Mouse (Mus musculus): ENCODE measurements around the gene Mpi. TPM values are rescaled to one million over a fixed set of nuclear protein-coding genes. Genes with fewer than 3 reads are reported as not detected.
A peak's percentile ranks its signal among the peaks of the same experiment; 100 is the strongest.

The Mpi gene
- polyA plus RNA-seq, 1 experiment from 2014 or later, result 67.5 TPM

GRCm38 (mm10) chr9:57523754-57524153 lies 28.8 kb downstream of the Mpi start:
- Histone ChIP-seq H3K4me1 (ENCODE audit: control insufficient read depth, insufficient read depth, low read length) (peaks cover 3% of the 10 kb centered on the region; the same call in 1 of the 2 replicates), H3K4me2 (no peak overlapping the region), H3K27me3 (ENCODE audit: control insufficient read depth, insufficient read depth, low read length) (no peaks in the 10 kb centered on the region), H3K4me3 (ENCODE audit: low read depth, low read length) (no peak overlapping the region), H3K36me3 (ENCODE audit: control insufficient read depth, insufficient read depth, low read length) (peaks cover 2% of the 10 kb centered on the region; the same call in 1 of the 2 replicates), H3K27ac (ENCODE audit: low read depth, low read length) (no peak overlapping the region), H3K9me3 (replicated peaks; ENCODE audit: control insufficient read depth, low read length) (0 out of 2 replicates have a peak, but pooled peaks cover under 1% of the 10 kb centered on the region), H3K9ac (ENCODE audit: low read depth, low read length) (no peak overlapping the region)
- ATAC-seq (replicated peaks; ENCODE audit: insufficient number of reproducible peaks, low FRiP score, low TSS enrichment), result no peak
- WGBS (ENCODE audit: insufficient replicate concordance), result 83% methylated on average over 1 of the region's 1 CpGs

- ATAC-seq (replicated peaks; ENCODE audit: insufficient number of reproducible peaks, low FRiP score, low TSS enrichment), result no peak
- Histone ChIP-seq H3K27ac (ENCODE audit: low read depth, low read length) (no peak overlapping the region), H3K9ac (ENCODE audit: low read depth, low read length) (no peak overlapping the region), H3K9me3 (replicated peaks; ENCODE audit: control insufficient read depth, low read length) (0 out of 2 replicates have a peak, but pooled peaks cover 2% of the 10 kb centered on the region), H3K4me1 (ENCODE audit: control insufficient read depth, insufficient read depth, low read length) (peaks cover 3% of the 10 kb centered on the region; the same call in 1 of the 2 replicates), H3K4me2 (peak overlapping the region; percentile 76), H3K27me3 (ENCODE audit: control insufficient read depth, insufficient read depth, low read length) (no peaks in the 10 kb centered on the region), H3K4me3 (ENCODE audit: low read depth, low read length) (peak overlapping the region; percentile 100), H3K36me3 (ENCODE audit: control insufficient read depth, insufficient read depth, low read length) (no peaks in the 10 kb centered on the region)
- WGBS (ENCODE audit: insufficient replicate concordance), result 64% methylated on average over 4 of the region's 4 CpGs
Observed at GRCm38 (mm10) chr9:57522861-57523246, 29.7 kb downstream of the Mpi start.

GRCm38 (mm10) chr9:57522114-57522860 lies 30.3 kb downstream of the Mpi start:
- H3K9me3 ChIP-seq (replicated peaks; ENCODE audit: control insufficient read depth, low read length), result 0 out of 2 replicates have a peak, but pooled peaks cover 2% of the 10 kb centered on the region
- peak overlapping the region; percentile 99 for H3K9ac ChIP-seq (ENCODE audit: low read depth, low read length)
- no peaks in the 10 kb centered on the region for H3K36me3 ChIP-seq (ENCODE audit: control insufficient read depth, insufficient read depth, low read length)
- H3K27me3 ChIP-seq (ENCODE audit: control insufficient read depth, insufficient read depth, low read length), result no peaks in the 10 kb centered on the region
- ATAC-seq (replicated peaks; ENCODE audit: insufficient number of reproducible peaks, low FRiP score, low TSS enrichment), result no peak
- peak overlapping the region; percentile 76 for H3K4me2 ChIP-seq
- WGBS (ENCODE audit: insufficient replicate concordance), result 26% methylated on average over 7 of the region's 7 CpGs
- H3K4me3 ChIP-seq (ENCODE audit: low read depth, low read length), result peak overlapping the region; percentile 100
- peaks cover 3% of the 10 kb centered on the region; the same call in 1 of the 2 replicates for H3K4me1 ChIP-seq (ENCODE audit: control insufficient read depth, insufficient read depth, low read length)
- H3K27ac ChIP-seq (ENCODE audit: low read depth, low read length), result peak overlapping the region; percentile 99

- WGBS (ENCODE audit: insufficient replicate concordance), result under 1% methylated on average over 95 of the region's 95 CpGs
- Histone ChIP-seq H3K36me3 (ENCODE audit: control insufficient read depth, insufficient read depth, low read length) (no peaks in the 10 kb centered on the region), H3K9me3 (replicated peaks; ENCODE audit: control insufficient read depth, low read length) (0 out of 2 replicates have a peak, but pooled peaks cover 2% of the 10 kb centered on the region), H3K9ac (ENCODE audit: low read depth, low read length) (peak within 1 kb of the TSS; percentile 99), H3K4me2 (peak within 1 kb of the TSS; percentile 76), H3K4me1 (ENCODE audit: control insufficient read depth, insufficient read depth, low read length) (peaks cover 3% of the 10 kb centered on the region; the same call in 1 of the 2 replicates), H3K27ac (ENCODE audit: low read depth, low read length) (peak within 1 kb of the TSS; percentile 99), H3K27me3 (ENCODE audit: control insufficient read depth, insufficient read depth, low read length) (no peaks in the 10 kb centered on the region), H3K4me3 (ENCODE audit: low read depth, low read length) (peak within 1 kb of the TSS; percentile 100)
- ATAC-seq (replicated peaks; ENCODE audit: insufficient number of reproducible peaks, low FRiP score, low TSS enrichment), result peak; percentile 95
Observed at GRCm38 (mm10) chr9:57521056-57521911, 31.3 kb downstream of the Mpi start, which contains the start of gene Cox5a. Gene Cox5a, plus strand, starts transcription at chr9:57521274.

GRCm38 (mm10) chr9:57520375-57521055 lies 32.0 kb downstream of the Mpi start:
- Histone ChIP-seq H3K4me3 (ENCODE audit: low read depth, low read length) (peak overlapping the region; percentile 100), H3K27me3 (ENCODE audit: control insufficient read depth, insufficient read depth, low read length) (no peaks in the 10 kb centered on the region), H3K9me3 (replicated peaks; ENCODE audit: control insufficient read depth, low read length) (0 out of 2 replicates have a peak, but pooled peaks cover 2% of the 10 kb centered on the region), H3K9ac (ENCODE audit: low read depth, low read length) (peak overlapping the region; percentile 99), H3K27ac (ENCODE audit: low read depth, low read length) (peak overlapping the region; percentile 99), H3K36me3 (ENCODE audit: control insufficient read depth, insufficient read depth, low read length) (no peaks in the 10 kb centered on the region), H3K4me1 (ENCODE audit: control insufficient read depth, insufficient read depth, low read length) (peaks cover 3% of the 10 kb centered on the region; the same call in 1 of the 2 replicates), H3K4me2 (peak overlapping the region; percentile 76)
- ATAC-seq (replicated peaks; ENCODE audit: insufficient number of reproducible peaks, low FRiP score, low TSS enrichment), result no peak
- WGBS (ENCODE audit: insufficient replicate concordance), result 27% methylated on average over 16 of the region's 16 CpGs

GRCm38 (mm10) chr9:57517113-57517512 lies 35.5 kb downstream of the Mpi start:
- Histone ChIP-seq H3K27me3 (ENCODE audit: control insufficient read depth, insufficient read depth, low read length) (no peaks in the 10 kb centered on the region), H3K27ac (ENCODE audit: low read depth, low read length) (no peak overlapping the region), H3K4me1 (ENCODE audit: control insufficient read depth, insufficient read depth, low read length) (no peaks in the 10 kb centered on the region), H3K4me3 (ENCODE audit: low read depth, low read length) (no peak overlapping the region), H3K4me2 (no peak overlapping the region), H3K9me3 (replicated peaks; ENCODE audit: control insufficient read depth, low read length) (0 out of 2 replicates have a peak, but pooled peaks cover 2% of the 10 kb centered on the region), H3K9ac (ENCODE audit: low read depth, low read length) (no peak overlapping the region), H3K36me3 (ENCODE audit: control insufficient read depth, insufficient read depth, low read length) (no peaks in the 10 kb centered on the region)
- ATAC-seq (replicated peaks; ENCODE audit: insufficient number of reproducible peaks, low FRiP score, low TSS enrichment), result no peak
- WGBS (ENCODE audit: insufficient replicate concordance), result 10% methylated on average over 3 of the region's 3 CpGs

GRCm38 (mm10) chr9:57510577-57510976 lies 42.0 kb downstream of the Mpi start:
- Histone ChIP-seq H3K4me3 (ENCODE audit: low read depth, low read length) (no peak overlapping the region), H3K9ac (ENCODE audit: low read depth, low read length) (no peak overlapping the region), H3K27me3 (ENCODE audit: control insufficient read depth, insufficient read depth, low read length) (no peaks in the 10 kb centered on the region), H3K4me1 (ENCODE audit: control insufficient read depth, insufficient read depth, low read length) (peaks cover 6% of the 10 kb centered on the region; the same call in 1 of the 2 replicates), H3K27ac (ENCODE audit: low read depth, low read length) (no peak overlapping the region), H3K36me3 (ENCODE audit: control insufficient read depth, insufficient read depth, low read length) (no peaks in the 10 kb centered on the region), H3K9me3 (replicated peaks; ENCODE audit: control insufficient read depth, low read length) (no peaks in the 10 kb centered on the region), H3K4me2 (no peak overlapping the region)
- ATAC-seq (replicated peaks; ENCODE audit: insufficient number of reproducible peaks, low FRiP score, low TSS enrichment), result no peak
- 74% methylated on average over 2 of the region's 2 CpGs for WGBS (ENCODE audit: insufficient replicate concordance)

- H3K4me2 ChIP-seq, result peak overlapping the region; percentile 86
- H3K9ac ChIP-seq (ENCODE audit: low read depth, low read length), result peak overlapping the region; percentile 6; the same call in 1 of the 2 replicates
- H3K36me3 ChIP-seq (ENCODE audit: control insufficient read depth, insufficient read depth, low read length), result no peaks in the 10 kb centered on the region
- H3K4me1 ChIP-seq (ENCODE audit: control insufficient read depth, insufficient read depth, low read length), result peaks cover 38% of the 10 kb centered on the region
- WGBS (ENCODE audit: insufficient replicate concordance), result 2% methylated on average over 8 of the region's 8 CpGs
- H3K27me3 ChIP-seq (ENCODE audit: control insufficient read depth, insufficient read depth, low read length), result peaks cover 43% of the 10 kb centered on the region
- ATAC-seq (replicated peaks; ENCODE audit: insufficient number of reproducible peaks, low FRiP score, low TSS enrichment), result peak; percentile 87
- no peaks in the 10 kb centered on the region for H3K9me3 ChIP-seq (replicated peaks; ENCODE audit: control insufficient read depth, low read length)
- H3K4me3 ChIP-seq (ENCODE audit: low read depth, low read length), result no peak overlapping the region
- peak overlapping the region; percentile 73 for H3K27ac ChIP-seq (ENCODE audit: low read depth, low read length)
Observed at GRCm38 (mm10) chr9:57505700-57506099, 46.9 kb downstream of the Mpi start.
